Mouse (Mus musculus) heart, postnatal 14 days (tissue): ENCODE measurements around the gene Sptbn2. TPM values are rescaled to one million over a fixed set of nuclear protein-coding genes. Genes with fewer than 3 reads are reported as not detected.

ENCODE experiments used
- DNase-seq, 2 experiments: peaks; one replicate each; pipeline ENCODE4 v3.0.0; 2021 to 2022
- intact Hi-C: fragments of 180-260 bp; cut with DNase I; formaldehyde crosslinking; loops from one replicate; pipeline ENCODE4 v1.15.1; 2025
- long read RNA-seq, 2 experiments: library from polyadenylated mRNA; stranded (forward); transcript quantifications; one replicate each; pipeline ENCODE4 v2.0.0; 2021
- total RNA-seq, 2 experiments: library from RNA; stranded (reverse); gene quantifications; 2 replicates each; pipeline ENCODE4 v1.2.3; 2021

Gene Sptbn2
- under 1 TPM; 0.15 to 0.22 TPM for total RNA-seq
- long read RNA-seq, experiment 1, partial matches to known transcripts = 2 of 2 reads
- long read RNA-seq, experiment 1, other reads (novel, unspliced or antisense) = 0 of 2 reads
- long read RNA-seq, experiment 2 = 0 reads

GRCm38 (mm10) chr19:4711098-4711600 is at the start of gene Sptbn2:
Gene Sptbn2, plus strand, starts transcription at chr19:4711167.
- DNase-seq = no peak
- intact Hi-C loops = no loop called here

- no peak for DNase-seq
- intact Hi-C loops = no loop called here
Measured at GRCm38 (mm10) chr19:4666815-4667214, 44.2 kb upstream of the Sptbn2 start.

- intact Hi-C loops = no loop called here
- no peak for DNase-seq
Measured at GRCm38 (mm10) chr19:4670776-4671175, 40.2 kb upstream of the Sptbn2 start.

GRCm38 (mm10) chr19:4672401-4672800 is 38.6 kb upstream of the Sptbn2 start:
- intact Hi-C loops = no loop called here
- DNase-seq = no peak

- intact Hi-C loops = no loop called here
- DNase-seq = no peak
Measured at GRCm38 (mm10) chr19:4694346-4694745, 16.6 kb upstream of the Sptbn2 start.

- no peak for DNase-seq
Measured at GRCm38 (mm10) chr19:4697121-4697520, 13.8 kb upstream of the Sptbn2 start.

GRCm38 (mm10) chr19:4697721-4698120 is 13.2 kb upstream of the Sptbn2 start:
- intact Hi-C loops = no loop called here
- no peak for DNase-seq

More at GRCm38 (mm10) chr19:4697121-4697520, 13.8 kb upstream of the Sptbn2 start:
- intact Hi-C loops = no loop called here

GRCm38 (mm10) chr19:4698205-4698677 is 12.7 kb upstream of the Sptbn2 start, which contains the start of gene Gm960:
Gene Gm960, minus strand, starts transcription at chr19:4698668.
- peak; percentile 79 to 81 for DNase-seq
- intact Hi-C loops = no loop called here

- no peak for DNase-seq
- intact Hi-C loops = no loop called here
Measured at GRCm38 (mm10) chr19:4698856-4699255, 12.1 kb upstream of the Sptbn2 start.

GRCm38 (mm10) chr19:4699821-4700220 is 11.1 kb upstream of the Sptbn2 start:
- intact Hi-C loops = no loop called here
- no peak for DNase-seq

- intact Hi-C loops = no loop called here
- no peak for DNase-seq
Measured at GRCm38 (mm10) chr19:4700656-4701055, 10.3 kb upstream of the Sptbn2 start.

- no peak for DNase-seq
- intact Hi-C loops = no loop called here
Measured at GRCm38 (mm10) chr19:4701221-4701620, 9.7 kb upstream of the Sptbn2 start.

- DNase-seq = no peak
- intact Hi-C loops = no loop called here
Measured at GRCm38 (mm10) chr19:4708765-4709164, 2.2 kb upstream of the Sptbn2 start.

GRCm38 (mm10) chr19:4711601-4712155 is 711 bp downstream of the Sptbn2 start:
- intact Hi-C loops = no loop called here
- DNase-seq = no peak

GRCm38 (mm10) chr19:4712156-4712780 is 1.3 kb downstream of the Sptbn2 start:
- intact Hi-C loops = no loop called here
- peak in 1 of 2 experiments; percentile 13 for DNase-seq

- intact Hi-C loops = no loop called here
- DNase-seq = no peak
Measured at GRCm38 (mm10) chr19:4712781-4713526, 2.0 kb downstream of the Sptbn2 start.

GRCm38 (mm10) chr19:4713886-4714285 is 2.9 kb downstream of the Sptbn2 start:
- DNase-seq = no peak
- intact Hi-C loops = no loop called here

- no peak for DNase-seq
- intact Hi-C loops = no loop called here
Measured at GRCm38 (mm10) chr19:4716756-4717155, 5.8 kb downstream of the Sptbn2 start.

- intact Hi-C loops = no loop called here
- DNase-seq = no peak
Measured at GRCm38 (mm10) chr19:4717281-4717680, 6.3 kb downstream of the Sptbn2 start.

GRCm38 (mm10) chr19:4718716-4719115 is 7.7 kb downstream of the Sptbn2 start:
- intact Hi-C loops = no loop called here
- DNase-seq = no peak

GRCm38 (mm10) chr19:4719351-4719764 is 8.4 kb downstream of the Sptbn2 start:
- DNase-seq = no peak
- intact Hi-C loops = no loop called here
